Mouse (Mus musculus): ENCODE results near the gene Ppp2r2c.

Gene Ppp2r2c

GRCm38 (mm10) chr5:36868266-36869090, at the start of gene Ppp2r2c:
TSS of gene Ppp2r2c (plus strand) at chr5:36868513.
- in situ Hi-C loops (cut with MseI, MboI): no loop called here

- in situ Hi-C loops (cut with MseI, MboI): no loop called here
These were observed 48.6 kb upstream of the Ppp2r2c start for GRCm38 (mm10) chr5:36819742-36820141.

- in situ Hi-C loops (cut with MseI, MboI): no loop called here
These were observed 48.2 kb upstream of the Ppp2r2c start for GRCm38 (mm10) chr5:36820142-36820541.

- in situ Hi-C loops (cut with MseI, MboI): no loop called here
These were observed 45.4 kb upstream of the Ppp2r2c start for GRCm38 (mm10) chr5:36822907-36823306.

DNA sequence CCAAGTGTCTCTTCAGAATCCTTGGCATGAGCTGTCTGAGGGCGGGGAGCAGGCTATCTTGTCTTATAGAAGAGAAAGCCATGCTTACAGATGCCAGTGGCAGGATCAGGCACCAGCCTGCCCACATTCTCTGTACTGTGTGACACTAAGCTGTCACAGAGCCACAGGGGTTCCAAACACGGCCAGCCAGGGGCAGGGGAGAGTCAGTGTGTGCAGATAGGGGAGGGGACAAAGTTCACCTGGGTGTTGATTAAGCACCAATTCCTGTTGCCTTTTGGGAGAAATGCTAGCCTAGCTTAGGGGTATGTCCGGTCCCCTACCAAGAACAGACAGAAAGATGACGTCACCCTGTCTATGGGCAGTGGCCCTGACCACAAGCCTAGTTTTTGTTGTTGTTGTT, 39.2 kb upstream of the Ppp2r2c start:
- in situ Hi-C loops (cut with MseI, MboI): no loop called here

DNA sequence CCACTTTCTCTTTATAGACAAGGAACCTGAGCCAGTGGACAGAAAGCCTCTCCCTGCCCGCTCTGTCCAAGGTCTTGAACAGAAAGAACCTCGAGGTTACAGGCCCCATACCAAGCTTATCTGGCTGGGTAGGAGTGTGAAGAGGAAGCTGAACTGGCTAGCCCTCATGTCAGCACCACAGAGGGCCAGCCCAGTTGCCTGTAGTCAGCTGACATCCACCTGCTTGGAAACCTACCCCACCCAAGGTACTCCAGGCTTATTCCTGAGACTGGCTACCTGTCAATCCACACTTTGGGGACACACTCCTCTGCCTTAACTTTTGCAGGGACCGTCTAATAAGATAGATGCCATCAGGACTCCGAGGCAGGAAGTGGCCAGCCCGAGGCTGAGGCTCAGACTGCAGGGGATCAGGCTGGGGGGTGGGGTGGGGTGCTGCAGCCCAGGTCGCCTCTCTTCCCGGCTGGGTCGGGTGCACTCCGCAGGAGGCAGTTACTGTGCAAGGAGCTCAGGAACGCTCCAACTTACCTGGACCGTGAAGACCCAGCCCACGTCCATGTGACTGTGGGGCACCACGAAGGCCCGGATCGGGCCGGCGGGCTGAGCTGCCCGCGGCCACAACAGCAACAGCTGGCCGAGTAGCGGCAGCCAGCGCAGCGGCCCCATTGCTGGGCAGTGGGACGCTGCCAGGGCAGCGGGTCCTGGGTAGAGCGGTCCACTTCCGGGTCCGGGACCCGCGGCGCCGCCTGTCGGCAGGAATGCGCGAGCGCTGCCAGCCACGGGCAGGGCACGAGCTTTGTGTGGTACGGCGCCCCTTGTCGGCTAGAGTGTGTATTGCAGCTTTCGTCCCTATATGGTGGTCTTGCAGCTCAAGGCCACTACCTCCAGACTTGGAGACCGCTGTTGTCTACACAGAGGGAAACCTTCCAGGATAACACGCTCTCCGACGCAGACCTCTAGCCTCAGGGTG, 38.1 kb upstream of the Ppp2r2c start, which contains the start of gene Man2b2:
Gene Man2b2 (minus strand): TSS at position 741 of the 967 bp plus-strand sequence.
- in situ Hi-C loops (cut with MseI, MboI): no loop called here

GRCm38 (mm10) chr5:36831272-36831671, 37.0 kb upstream of the Ppp2r2c start:
- in situ Hi-C loops (cut with MseI, MboI): no loop called here

DNA sequence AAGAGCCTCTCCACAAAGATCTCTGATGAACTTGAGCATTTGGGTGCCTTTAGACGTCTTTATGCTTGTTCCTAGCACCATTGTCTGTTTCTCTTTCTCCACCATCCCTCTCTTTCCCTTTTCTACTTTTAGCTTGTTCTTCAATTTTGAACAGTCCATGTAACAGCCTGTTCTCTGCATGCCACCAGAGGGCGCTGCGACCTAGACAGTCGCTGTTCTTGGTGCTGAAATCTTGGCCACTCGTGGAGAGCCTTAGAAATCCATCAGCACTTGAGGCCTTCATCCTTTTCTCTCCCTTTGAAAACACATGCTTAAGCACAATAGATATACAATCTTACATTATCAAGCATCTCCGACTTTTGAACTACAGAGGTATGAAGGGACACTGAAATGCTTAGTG, 32.4 kb upstream of the Ppp2r2c start:
- in situ Hi-C loops (cut with MseI, MboI): no loop called here

GRCm38 (mm10) chr5:36839032-36839431, 29.3 kb upstream of the Ppp2r2c start:
- in situ Hi-C loops (cut with MseI, MboI): no loop called here

GRCm38 (mm10) chr5:36839602-36840001, 28.7 kb upstream of the Ppp2r2c start:
- in situ Hi-C loops (cut with MseI, MboI): no loop called here

DNA sequence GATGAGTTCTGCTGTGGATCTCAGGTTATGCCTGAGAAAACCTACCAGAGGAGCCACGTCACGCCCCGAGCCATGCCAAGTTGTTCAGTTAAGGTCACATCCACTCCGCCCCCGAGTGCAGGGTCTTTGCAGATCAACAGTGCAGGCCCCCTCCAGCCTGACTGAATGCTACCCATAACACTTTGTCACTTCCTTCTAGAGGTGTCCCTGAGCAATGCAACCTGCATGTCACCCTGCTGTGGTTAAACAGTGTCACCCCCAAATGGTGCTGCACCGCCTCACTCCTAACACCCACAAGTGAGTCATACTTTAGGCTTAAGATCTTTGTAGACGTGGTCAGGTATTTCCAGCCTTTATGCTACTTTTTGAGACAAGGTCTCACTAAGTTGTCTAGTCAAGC, 28.2 kb upstream of the Ppp2r2c start:
- in situ Hi-C loops (cut with MseI, MboI): no loop called here

DNA sequence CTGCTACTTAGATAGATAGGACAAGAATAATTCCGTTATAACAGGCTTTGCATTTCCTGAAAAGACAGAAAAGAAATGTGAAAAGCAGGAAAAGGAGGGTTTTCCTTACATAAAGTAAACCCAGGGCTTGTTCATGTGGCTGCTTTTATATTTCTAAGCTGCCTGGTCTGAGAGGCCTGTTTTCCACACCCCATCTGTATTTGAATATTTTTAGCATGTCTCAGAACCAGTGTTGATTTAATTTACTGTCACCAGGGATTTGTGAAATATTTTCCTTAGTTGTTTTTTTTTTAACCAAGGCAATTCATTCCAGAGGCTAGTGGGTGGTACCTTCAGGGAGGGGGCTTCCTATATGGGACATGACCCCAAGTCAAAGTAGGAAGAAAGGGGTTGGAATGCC, 26.6 kb upstream of the Ppp2r2c start:
- in situ Hi-C loops (cut with MseI, MboI): no loop called here

- in situ Hi-C loops (cut with MseI, MboI): no loop called here
These were observed 23.8 kb upstream of the Ppp2r2c start for GRCm38 (mm10) chr5:36844490-36844889.

- in situ Hi-C loops (cut with MseI, MboI): no loop called here
These were observed 16.7 kb upstream of the Ppp2r2c start for GRCm38 (mm10) chr5:36851572-36851971.

- in situ Hi-C loops (cut with MseI, MboI): no loop called here
These were observed 13.1 kb upstream of the Ppp2r2c start for GRCm38 (mm10) chr5:36855180-36855579.

GRCm38 (mm10) chr5:36856529-36856928, 11.8 kb upstream of the Ppp2r2c start:
- in situ Hi-C loops (cut with MseI, MboI): no loop called here

- in situ Hi-C loops (cut with MseI, MboI): no loop called here
These were observed 10.8 kb upstream of the Ppp2r2c start for GRCm38 (mm10) chr5:36857546-36857945.

- in situ Hi-C loops (cut with MseI, MboI): no loop called here
These were observed 7.2 kb upstream of the Ppp2r2c start for GRCm38 (mm10) chr5:36861084-36861483.

DNA sequence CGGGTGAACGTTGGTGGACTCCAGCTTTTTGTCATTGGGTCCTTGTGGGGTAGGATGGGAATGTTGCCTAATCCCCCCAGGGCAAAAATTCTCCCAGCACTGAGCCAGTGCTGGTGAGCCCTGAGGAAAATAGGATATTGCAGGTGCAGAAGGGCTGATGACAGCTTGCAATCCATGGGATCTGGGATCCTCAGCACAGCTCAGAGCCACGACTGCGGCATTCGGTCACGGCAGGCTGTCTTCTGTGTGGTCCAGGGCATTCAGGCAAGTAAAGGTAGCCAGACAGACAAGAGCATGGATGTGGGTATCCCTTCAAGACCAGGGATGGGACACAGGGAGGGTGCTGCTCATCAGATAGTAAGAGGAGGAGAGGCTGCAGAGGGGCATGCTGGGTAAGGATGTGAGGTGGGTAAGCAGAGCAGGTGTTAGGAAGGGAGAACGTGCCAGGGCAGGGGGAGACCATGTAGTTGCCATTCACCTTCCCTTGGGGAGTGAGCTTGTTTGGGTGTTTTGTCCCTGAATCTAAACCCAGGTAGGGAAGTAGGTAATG, 1.5 kb upstream of the Ppp2r2c start:
- in situ Hi-C loops (cut with MseI, MboI): no loop called here

DNA sequence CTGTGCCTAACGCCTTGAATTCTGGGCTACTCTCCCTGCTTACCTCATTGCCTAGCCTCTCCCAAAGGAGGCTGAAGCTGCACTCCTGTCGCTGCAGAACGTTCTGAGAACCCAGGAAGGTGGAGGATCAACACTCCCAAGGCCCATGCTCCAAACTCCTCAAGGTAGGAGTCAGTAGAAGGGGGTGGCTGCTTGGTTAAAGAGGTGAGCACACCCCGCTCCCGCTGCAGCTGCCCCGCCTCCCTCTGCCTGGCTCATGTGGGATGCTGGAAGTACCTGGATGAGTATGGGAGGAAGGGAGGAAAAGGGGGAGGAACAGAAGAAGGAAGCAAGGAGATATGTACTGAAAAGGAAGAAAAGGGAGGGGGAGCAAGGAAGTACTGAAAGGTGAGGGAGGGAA, 752 bp upstream of the Ppp2r2c start:
- in situ Hi-C loops (cut with MseI, MboI): no loop called here

GRCm38 (mm10) chr5:36869186-36869577, 869 bp downstream of the Ppp2r2c start:
- in situ Hi-C loops (cut with MseI, MboI): no loop called here

DNA sequence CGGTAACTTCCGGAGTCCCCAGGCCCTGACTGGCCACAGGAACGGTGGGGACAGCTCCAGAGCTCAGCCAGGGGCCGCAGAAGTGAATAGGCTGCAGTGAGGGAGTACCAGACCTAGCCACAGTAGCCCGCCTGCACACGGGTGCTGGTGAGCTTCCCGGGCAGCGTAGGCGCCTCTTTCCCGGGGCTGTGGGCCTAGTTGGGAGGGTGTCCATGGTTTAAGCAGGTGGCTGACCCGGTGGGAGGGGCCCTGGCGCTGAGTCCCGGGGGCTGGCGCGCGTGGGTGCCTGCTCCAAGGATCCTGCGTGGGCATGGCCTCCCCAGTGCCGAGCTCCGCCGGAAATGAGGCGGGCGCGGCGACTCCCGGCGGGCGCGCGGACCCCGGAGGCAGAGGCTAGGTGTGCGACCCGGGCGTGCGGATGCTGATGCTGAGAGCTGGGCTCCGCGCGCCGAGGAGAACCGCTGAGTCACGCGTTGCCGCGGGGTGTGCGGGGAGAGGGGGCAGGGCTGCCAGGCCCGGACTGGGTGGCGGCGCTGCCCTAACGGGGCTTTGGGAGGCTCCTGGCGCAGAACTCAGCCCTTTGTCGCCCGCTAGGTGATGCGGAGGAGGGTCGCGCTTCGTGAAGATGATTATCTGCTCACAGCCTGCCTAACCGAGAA, 1.4 kb downstream of the Ppp2r2c start:
- in situ Hi-C loops (cut with MseI, MboI): no loop called here

Measured in mouse trophoblast stem cell (cell line).